Mouse (Mus musculus): Measurements from ENCODE around the gene Hoxa6. TPM values are rescaled to one million over a fixed set of nuclear protein-coding genes. Genes with fewer than 3 reads are reported as not detected.

The Hoxa6 gene
- polyA plus RNA-seq (2012; rRNA removed), result 0.15 and 0.52 TPM in 2 replicates

DNA sequence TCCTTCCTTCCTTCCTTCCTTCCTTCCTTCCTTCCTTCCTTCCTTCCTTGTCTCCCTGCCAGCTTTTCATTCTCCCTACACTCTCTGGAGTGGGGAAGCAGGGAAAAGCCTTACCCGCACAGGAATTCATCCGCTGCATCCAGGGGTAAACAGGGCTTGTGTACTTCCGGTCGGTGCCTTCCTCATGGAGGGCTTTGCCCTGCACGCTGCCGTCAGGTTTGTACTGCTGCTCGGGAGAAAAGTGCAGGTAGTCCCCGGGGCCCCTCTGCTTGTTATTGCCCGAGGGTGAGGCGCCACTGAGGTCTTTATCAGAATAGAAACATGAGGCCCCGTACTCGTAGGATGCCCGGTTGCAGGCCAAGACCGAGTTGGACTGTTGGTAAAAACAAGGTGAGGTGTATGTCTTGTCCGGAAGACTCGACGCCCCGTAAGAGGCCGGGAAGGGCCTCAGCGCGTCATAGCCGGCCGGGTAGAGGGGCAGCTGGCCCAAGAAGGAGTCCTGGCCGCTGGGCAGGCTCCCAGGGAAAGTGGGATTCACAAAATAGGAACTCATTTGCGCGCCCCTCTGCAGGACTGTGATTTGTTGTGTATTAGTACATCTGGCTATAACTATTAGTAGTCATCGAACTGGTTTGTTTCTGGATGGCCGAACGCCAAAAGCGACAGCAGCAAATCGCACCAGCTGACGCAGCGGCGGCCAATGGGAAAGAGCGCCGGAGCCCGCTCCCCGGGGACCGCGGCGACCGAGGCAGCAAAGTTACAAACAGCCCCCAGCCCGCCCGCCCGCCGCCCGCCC lies at the start of gene Hoxa6:
Hoxa6 (minus strand) TSS at position 651 of the 796 bp plus-strand sequence.
- peaks cover 6% of the 10 kb centered on the region for H3K4me1 ChIP-seq (ENCODE audit: control insufficient read depth, insufficient read depth, insufficient read length, low read length)
- H3K4me3 ChIP-seq (ENCODE audit: low read depth, low read length), result peak within 1 kb of the TSS; percentile 46
- 9% methylated on average over 47 of the region's 47 CpGs for WGBS
- H3K27me3 ChIP-seq (ENCODE audit: control insufficient read depth, insufficient read depth, low read length), result peaks cover 82% of the 10 kb centered on the region
- no peaks in the 10 kb centered on the region for H3K36me3 ChIP-seq (ENCODE audit: control insufficient read depth, insufficient read depth, low read length)
- peak within 1 kb of the TSS; percentile 21; the same call in 1 of the 2 replicates for H3K27ac ChIP-seq (ENCODE audit: insufficient read depth, low read depth, low read length)
- TF ChIP-seq POLR2A (IDR thresholded peaks at IDR 0.05; ENCODE audit: low read depth, low read length) (no peak), CTCF (IDR thresholded peaks at IDR 0.05; ENCODE audit: extremely low read depth, insufficient read length, insufficient replicate concordance, low read depth, low read length) (no peak)

DNA sequence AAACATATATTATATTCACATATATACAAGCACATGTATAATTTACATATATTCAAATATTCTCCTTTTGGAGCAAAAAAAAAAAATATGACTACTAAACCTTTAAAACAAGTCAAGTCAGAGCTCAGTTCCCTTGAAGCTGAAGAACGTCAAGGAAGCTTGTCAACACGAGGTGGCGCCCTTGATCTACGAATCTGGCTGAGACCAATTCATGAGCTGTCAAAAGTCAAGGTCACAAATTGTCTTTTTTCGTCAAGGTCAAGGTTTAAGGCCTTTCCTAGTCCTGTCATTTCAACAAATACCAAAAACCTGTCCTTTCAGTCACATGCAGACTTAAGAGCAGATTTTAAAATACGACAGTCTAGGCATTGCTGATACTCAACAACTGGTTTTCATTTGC lies 48.4 kb upstream of the Hoxa6 start:
- Histone ChIP-seq H3K4me3 (ENCODE audit: low read depth, low read length) (no peak overlapping the region), H3K36me3 (ENCODE audit: control insufficient read depth, insufficient read depth, low read length) (no peaks in the 10 kb centered on the region), H3K27ac (ENCODE audit: insufficient read depth, low read depth, low read length) (no peak overlapping the region), H3K4me1 (ENCODE audit: control insufficient read depth, insufficient read depth, insufficient read length, low read length) (0 out of 2 replicates have a peak, but pooled peaks cover 6% of the 10 kb centered on the region), H3K27me3 (ENCODE audit: control insufficient read depth, insufficient read depth, low read length) (peaks cover 73% of the 10 kb centered on the region)
- WGBS, result 2% methylated on average over 6 of the region's 6 CpGs
- TF ChIP-seq POLR2A (IDR thresholded peaks at IDR 0.05; ENCODE audit: low read depth, low read length) (no peak), CTCF (IDR thresholded peaks at IDR 0.05; ENCODE audit: extremely low read depth, insufficient read length, insufficient replicate concordance, low read depth, low read length) (no peak)

DNA sequence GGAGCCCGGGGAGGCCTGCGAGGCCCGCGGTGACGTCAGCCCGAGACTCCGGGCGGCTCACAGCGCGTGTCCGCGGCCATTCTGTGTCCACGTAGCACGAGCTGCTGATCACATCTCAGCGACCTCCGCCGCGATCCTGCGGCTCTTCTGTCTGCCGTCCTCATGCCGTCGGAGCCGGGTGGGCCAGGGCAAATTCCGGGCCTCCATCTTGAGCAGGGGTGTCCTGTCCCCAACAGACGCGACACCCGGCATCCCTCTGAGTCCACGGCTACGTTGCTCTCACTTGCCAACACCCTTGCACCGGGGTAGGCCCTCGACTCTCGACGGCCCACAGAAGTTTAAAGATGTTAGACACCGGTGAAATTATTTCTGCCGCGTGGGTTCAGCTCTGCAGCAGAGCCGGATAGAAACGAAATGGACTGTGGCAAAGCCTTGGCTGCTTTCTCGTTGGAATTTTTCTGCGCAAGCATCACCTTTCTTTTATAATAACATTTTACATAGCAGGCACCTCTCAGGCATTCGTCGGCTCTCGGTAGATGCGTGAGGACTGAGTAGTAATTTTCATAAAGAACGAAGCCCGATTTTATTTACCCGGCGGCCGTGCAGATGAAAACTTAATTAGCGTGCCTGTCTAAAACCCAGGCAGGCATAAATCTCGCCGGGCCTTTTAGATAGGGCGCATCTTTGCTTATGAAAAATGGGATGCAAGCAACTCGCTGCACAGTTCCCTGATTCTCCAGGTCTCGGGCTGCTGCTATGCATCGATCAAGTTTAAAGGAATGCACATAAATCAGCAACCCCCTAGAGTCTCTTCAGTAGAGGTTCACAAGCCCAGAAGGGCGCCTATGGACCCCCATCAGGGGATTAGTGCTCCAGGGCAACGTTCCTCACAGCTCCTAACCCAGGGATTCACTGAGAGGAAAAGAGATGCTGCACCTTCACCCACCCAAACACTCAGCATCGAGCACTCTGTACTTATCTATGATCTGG lies 45.3 kb upstream of the Hoxa6 start:
- peaks cover 70% of the 10 kb centered on the region for H3K27me3 ChIP-seq (ENCODE audit: control insufficient read depth, insufficient read depth, low read length)
- H3K4me3 ChIP-seq (ENCODE audit: low read depth, low read length), result peak overlapping the region; percentile 28

DNA sequence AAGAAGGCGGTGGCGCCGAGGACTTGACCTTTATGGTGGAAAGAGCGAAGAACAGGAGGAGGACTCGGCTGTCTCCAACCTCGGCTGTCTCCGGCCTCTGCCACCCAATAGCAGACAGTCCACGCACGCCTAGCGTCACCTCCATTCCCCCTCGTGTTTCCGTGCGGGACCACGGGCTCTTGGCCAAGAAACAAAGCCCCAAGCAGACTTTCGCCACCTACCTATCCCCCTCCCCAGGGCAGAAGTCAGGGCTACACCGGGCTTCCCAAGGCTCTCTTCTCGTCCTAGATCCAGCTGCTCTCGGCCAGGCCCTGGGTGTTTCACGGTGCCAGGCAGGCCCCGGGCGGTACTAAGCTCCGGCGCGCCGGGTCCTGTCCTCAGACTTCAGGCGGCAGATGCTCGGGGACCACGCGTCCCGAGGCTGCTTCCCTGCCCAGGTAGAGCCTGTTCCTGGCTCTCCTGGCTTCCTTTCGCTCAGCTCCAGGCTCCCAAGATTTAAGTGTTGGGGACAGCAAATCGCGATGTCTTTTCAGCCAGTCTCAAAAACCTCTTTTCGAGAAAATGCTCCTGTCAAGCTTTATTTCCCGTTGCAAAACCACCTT lies 44.4 kb upstream of the Hoxa6 start:
- Histone ChIP-seq H3K4me3 (ENCODE audit: low read depth, low read length) (no peak overlapping the region), H3K4me1 (ENCODE audit: control insufficient read depth, insufficient read depth, insufficient read length, low read length) (peaks cover 2% of the 10 kb centered on the region; the same call in 1 of the 2 replicates), H3K27me3 (ENCODE audit: control insufficient read depth, insufficient read depth, low read length) (peaks cover 70% of the 10 kb centered on the region), H3K36me3 (ENCODE audit: control insufficient read depth, insufficient read depth, low read length) (no peaks in the 10 kb centered on the region), H3K27ac (ENCODE audit: insufficient read depth, low read depth, low read length) (no peak overlapping the region)
- 5% methylated on average over 35 of the region's 35 CpGs for WGBS
- TF ChIP-seq POLR2A (IDR thresholded peaks at IDR 0.05; ENCODE audit: low read depth, low read length) (no peak), CTCF (IDR thresholded peaks at IDR 0.05; ENCODE audit: extremely low read depth, insufficient read length, insufficient replicate concordance, low read depth, low read length) (no peak)

More for the DNA sequence above, 45.3 kb upstream of the Hoxa6 start:
- Histone ChIP-seq H3K27ac (ENCODE audit: insufficient read depth, low read depth, low read length) (no peak overlapping the region), H3K4me1 (ENCODE audit: control insufficient read depth, insufficient read depth, insufficient read length, low read length) (peaks cover 2% of the 10 kb centered on the region; the same call in 1 of the 2 replicates), H3K36me3 (ENCODE audit: control insufficient read depth, insufficient read depth, low read length) (no peaks in the 10 kb centered on the region)
- 4% methylated on average over 59 of the region's 59 CpGs for WGBS
- TF ChIP-seq POLR2A (IDR thresholded peaks at IDR 0.05; ENCODE audit: low read depth, low read length) (no peak), CTCF (IDR thresholded peaks at IDR 0.05; ENCODE audit: extremely low read depth, insufficient read length, insufficient replicate concordance, low read depth, low read length) (no peak)

DNA sequence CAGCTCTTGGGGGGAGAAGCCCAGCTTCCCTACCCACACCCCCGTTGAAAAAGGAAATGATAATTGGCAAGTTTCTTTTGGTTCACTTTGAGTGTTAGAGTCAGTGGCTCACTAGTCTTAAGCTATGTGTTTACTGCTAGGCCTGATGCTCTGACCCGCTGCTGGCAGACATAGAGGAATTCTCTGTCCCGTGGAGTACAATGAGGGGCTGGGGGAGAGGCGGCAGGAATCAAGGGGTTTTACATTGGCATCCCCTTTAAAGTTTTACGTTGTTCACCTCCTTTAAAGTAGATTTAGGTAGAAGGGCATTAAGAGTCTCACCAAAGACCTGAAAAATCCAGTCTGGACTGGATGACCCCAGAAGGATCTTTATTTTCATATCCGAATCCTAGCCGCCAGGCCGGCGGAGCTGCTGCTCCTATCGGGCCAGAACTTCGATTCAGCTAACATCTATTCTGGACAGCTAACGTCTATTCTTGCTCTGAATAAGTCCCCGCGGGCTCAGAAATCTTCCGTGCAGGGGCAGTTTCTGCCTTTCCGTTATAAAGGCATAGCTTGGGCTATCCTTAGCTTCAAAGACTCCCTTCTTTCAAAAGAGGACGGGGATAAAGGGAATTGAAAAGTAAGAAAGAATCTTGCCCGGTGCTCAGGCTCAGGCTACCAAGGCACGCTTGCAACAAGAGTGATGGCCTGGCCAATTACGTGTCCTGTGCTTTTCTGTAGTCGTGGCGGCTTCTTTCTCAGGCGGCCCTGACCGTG lies 43.7 kb upstream of the Hoxa6 start:
- Histone ChIP-seq H3K27ac (ENCODE audit: insufficient read depth, low read depth, low read length) (no peak overlapping the region), H3K4me3 (ENCODE audit: low read depth, low read length) (no peak overlapping the region), H3K36me3 (ENCODE audit: control insufficient read depth, insufficient read depth, low read length) (no peaks in the 10 kb centered on the region), H3K4me1 (ENCODE audit: control insufficient read depth, insufficient read depth, insufficient read length, low read length) (peaks cover 2% of the 10 kb centered on the region; the same call in 1 of the 2 replicates), H3K27me3 (ENCODE audit: control insufficient read depth, insufficient read depth, low read length) (peaks cover 71% of the 10 kb centered on the region)
- TF ChIP-seq CTCF (IDR thresholded peaks at IDR 0.05; ENCODE audit: extremely low read depth, insufficient read length, insufficient replicate concordance, low read depth, low read length), result no peak
- no peak for TF ChIP-seq POLR2A (IDR thresholded peaks at IDR 0.05; ENCODE audit: low read depth, low read length)
- 9% methylated on average over 24 of the region's 24 CpGs for WGBS
